Comparison of ENCODE assay signal across 11 mouse cellular contexts in genomic region chr4:9079828-9080245, GRCm38 (mm10).
DNase-seq lines count a peak whose midpoint lies in the region; ATAC-seq and TF ChIP-seq lines count a peak whose summit lies in the region.
"Had no signal": no experiment of that assay in that cellular context is flagged by ENCODE, and none has a peak within 500 bp of the region (broad histone marks: within the 10 kb centered on the region; RNA-seq: fewer than 3 reads in every experiment).

No protein-coding gene starts in this region.

- no peak overlapping the region for H3K4me2 ChIP-seq in hindbrain, embryonic 11.5 days (replicated peaks; ENCODE audit: low read depth, low read length)
- H3K4me2 ChIP-seq in embryonic facial prominence, embryonic 11.5 days (ENCODE audit: low read depth, low read length), result no peak overlapping the region
- H3K4me2 ChIP-seq: stomach, embryonic 15.5 days had no signal

- WGBS in hindbrain, embryonic 11.5 days, result 33% methylated on average over 4 of the region's 4 CpGs
- WGBS in hindbrain, embryonic 10.5 days, result 35% methylated on average over 4 of the region's 4 CpGs
- WGBS in embryonic facial prominence, embryonic 11.5 days, result 24% methylated on average over 4 of the region's 4 CpGs
- 47% methylated on average over 4 of the region's 4 CpGs for WGBS in lung, adult 2 months

- H3K4me3 ChIP-seq in hindbrain, embryonic 11.5 days (ENCODE audit: low read depth, low read length), result no peak overlapping the region
- H3K4me3 ChIP-seq in hindbrain, embryonic 10.5 days, result no peak overlapping the region
- no peak overlapping the region for H3K4me3 ChIP-seq in embryonic facial prominence, embryonic 11.5 days (ENCODE audit: low read depth, low read length)
- H3K4me3 ChIP-seq in lung, adult 2 months (replicated peaks; ENCODE audit: extremely low read depth, low read depth, low read length), result no peak overlapping the region
- H3K4me3 ChIP-seq in gastrocnemius, adult 2 months, result no peak overlapping the region
- H3K4me3 ChIP-seq: megakaryocyte, embryonic 14.5 days; stomach, embryonic 15.5 days had no signal

- H3K9me3 ChIP-seq in hindbrain, embryonic 11.5 days (ENCODE audit: control insufficient read depth, low read length), result no peaks in the 10 kb centered on the region
- no peaks in the 10 kb centered on the region for H3K9me3 ChIP-seq in hindbrain, embryonic 10.5 days
- H3K9me3 ChIP-seq in embryonic facial prominence, embryonic 11.5 days (replicated peaks; ENCODE audit: control insufficient read depth, low read length), result no peaks in the 10 kb centered on the region
- H3K9me3 ChIP-seq: stomach, embryonic 15.5 days had no signal

- H3K9ac ChIP-seq in hindbrain, embryonic 11.5 days (ENCODE audit: low read depth, low read length), result no peak overlapping the region
- H3K9ac ChIP-seq in embryonic facial prominence, embryonic 11.5 days (replicated peaks; ENCODE audit: low read length), result no peak overlapping the region
- H3K9ac ChIP-seq: stomach, embryonic 15.5 days had no signal

- DNase-seq in hindbrain, embryonic 11.5 days (ENCODE audit: low spot score), result no peak
- DNase-seq in hindbrain, embryonic 10.5 days (ENCODE audit: low spot score), result no peak
- DNase-seq in embryo, embryonic 10.5 days (ENCODE audit: low spot score), result peak; percentile 53
- DNase-seq in embryonic facial prominence, embryonic 11.5 days (ENCODE audit: low spot score), result peak; percentile 43
- DNase-seq in lung, adult 2 months, result peak; percentile 13
- DNase-seq in gastrocnemius, adult 2 months, result no peak
- DNase-seq in ovary, postnatal 14 days (ENCODE audit: low spot score), result no peak
- DNase-seq: gastrocnemius, postnatal 14 days had no signal

- intact Hi-C loops in gastrocnemius, adult 2 months (cut with DNase I), result no loop called here

- H3K4me1 ChIP-seq in hindbrain, embryonic 11.5 days (replicated peaks; ENCODE audit: control insufficient read depth, insufficient read depth, low read length), result peaks cover 8% of the 10 kb centered on the region
- H3K4me1 ChIP-seq in hindbrain, embryonic 10.5 days (replicated peaks), result peaks cover 45% of the 10 kb centered on the region
- H3K4me1 ChIP-seq in embryonic facial prominence, embryonic 11.5 days (ENCODE audit: control insufficient read depth, insufficient read depth, low read length), result peaks cover 2% of the 10 kb centered on the region; the same call in 1 of the 2 replicates
- no peaks in the 10 kb centered on the region for H3K4me1 ChIP-seq in lung, adult 2 months (ENCODE audit: control insufficient read depth, insufficient read depth, low read length)

- H3K27me3 ChIP-seq in hindbrain, embryonic 11.5 days (ENCODE audit: control insufficient read depth, insufficient read depth, low read length), result no peaks in the 10 kb centered on the region
- no peaks in the 10 kb centered on the region for H3K27me3 ChIP-seq in hindbrain, embryonic 10.5 days (ENCODE audit: insufficient read depth, poor library complexity, severe bottlenecking)
- no peaks in the 10 kb centered on the region for H3K27me3 ChIP-seq in embryonic facial prominence, embryonic 11.5 days (ENCODE audit: control insufficient read depth, insufficient read depth, low read length)
- H3K27me3 ChIP-seq: stomach, embryonic 15.5 days had no signal

- ATAC-seq in hindbrain, embryonic 11.5 days (ENCODE audit: low FRiP score), result peak; percentile 59; the same call in 1 of the 2 replicates
- 0 out of 2 replicates have a peak, but pooled peaks have one; percentile 42 for ATAC-seq in embryonic facial prominence, embryonic 11.5 days (replicated peaks; ENCODE audit: insufficient number of reproducible peaks, low FRiP score, low TSS enrichment, low read depth)
- ATAC-seq in CD4-positive, CD25-positive, alpha-beta regulatory T cell, adult 4 months, result no peak

- TF ChIP-seq POLR2A in lung, adult 2 months (IDR thresholded peaks at IDR 0.05; ENCODE audit: borderline replicate concordance, extremely low read depth, low read depth, low read length), result no peak

- no peak for TF ChIP-seq CTCF in lung, adult 2 months (IDR thresholded peaks at IDR 0.05; ENCODE audit: insufficient read depth, low read length)
- TF ChIP-seq CTCF in gastrocnemius, adult 2 months (IDR thresholded peaks at IDR 0.05), result no peak

- H3K36me3 ChIP-seq in hindbrain, embryonic 11.5 days (ENCODE audit: control insufficient read depth, insufficient read depth, low read length), result no peaks in the 10 kb centered on the region
- H3K36me3 ChIP-seq in hindbrain, embryonic 10.5 days, result no peaks in the 10 kb centered on the region
- no peaks in the 10 kb centered on the region for H3K36me3 ChIP-seq in embryonic facial prominence, embryonic 11.5 days (replicated peaks; ENCODE audit: control insufficient read depth, insufficient read depth, low read depth, low read length)
- H3K36me3 ChIP-seq: stomach, embryonic 15.5 days had no signal

- H3K27ac ChIP-seq in hindbrain, embryonic 11.5 days (ENCODE audit: low read depth, low read length), result no peak overlapping the region
- no peak overlapping the region for H3K27ac ChIP-seq in hindbrain, embryonic 10.5 days
- no peak overlapping the region for H3K27ac ChIP-seq in embryonic facial prominence, embryonic 11.5 days (replicated peaks; ENCODE audit: low read depth, low read length)
- no peak overlapping the region for H3K27ac ChIP-seq in gastrocnemius, adult 2 months
- H3K27ac ChIP-seq: stomach, embryonic 15.5 days had no signal

Comparison
In these comparisons a context has a peak if more than half of its experiments do, and no peak if none do; other contexts are left out.
1. DNase-seq: peak in embryo, embryonic 10.5 days (single experiment), embryonic facial prominence, embryonic 11.5 days (single experiment) and lung, adult 2 months (single experiment); none in hindbrain, embryonic 11.5 days (single experiment), hindbrain, embryonic 10.5 days (single experiment), gastrocnemius, adult 2 months (single experiment) and ovary, postnatal 14 days (single experiment).